11 mouse cellular contexts compared by ENCODE assay signal in the genomic region with DNA sequence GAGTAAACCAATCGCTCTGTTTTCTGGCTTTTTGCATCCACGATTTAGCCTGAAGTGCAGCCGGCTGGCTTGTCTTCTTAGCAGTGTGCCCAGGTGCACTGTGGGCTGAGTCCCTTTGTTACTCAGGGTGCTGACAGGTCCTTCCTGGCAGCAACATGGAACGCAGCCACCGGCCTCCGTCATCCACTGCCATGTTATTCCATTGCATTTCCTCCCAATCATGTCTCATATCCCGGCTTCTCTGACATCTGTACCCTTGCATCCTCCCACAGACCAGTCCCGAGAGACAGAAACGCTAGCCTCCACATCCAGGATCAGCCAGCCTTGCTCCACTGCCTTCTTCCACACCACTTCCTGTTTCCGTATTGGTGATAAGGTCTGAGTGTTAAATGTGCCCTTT.
DNase-seq lines count a peak whose midpoint lies in the region; ATAC-seq and TF ChIP-seq lines count a peak whose summit lies in the region.
"Had no signal": no experiment of that assay in that cellular context is flagged by ENCODE, and none has a peak within 500 bp of the region (broad histone marks: within the 10 kb centered on the region; RNA-seq: fewer than 3 reads in every experiment).

No protein-coding gene starts in this region.

- H3K4me1 ChIP-seq in neural tube, embryonic 15.5 days: peaks cover 12% of the 10 kb centered on the region; the same call in 1 of the 2 replicates
- H3K4me1 ChIP-seq in embryonic facial prominence, embryonic 13.5 days: peaks cover 17% of the 10 kb centered on the region
- H3K4me1 ChIP-seq in limb, embryonic 14.5 days (ENCODE audit: control insufficient read depth, insufficient read depth, low read length): peaks cover 17% of the 10 kb centered on the region

- intact Hi-C loops in heart, postnatal 36 days (cut with DNase I): no loop called here
- intact Hi-C loops in gastrocnemius, postnatal 14 days (cut with DNase I; ENCODE audit: low total_unique reads): no loop called here

- no peak overlapping the region for H3K9ac ChIP-seq in neural tube, embryonic 15.5 days (replicated peaks)
- no peak overlapping the region for H3K9ac ChIP-seq in embryonic facial prominence, embryonic 13.5 days
- no peak overlapping the region for H3K9ac ChIP-seq in limb, embryonic 14.5 days (ENCODE audit: low read depth, low read length, severe bottlenecking)

- H3K4me2 ChIP-seq in neural tube, embryonic 15.5 days: no peak overlapping the region
- peak overlapping the region; percentile 20; the same call in 1 of the 2 replicates for H3K4me2 ChIP-seq in embryonic facial prominence, embryonic 13.5 days
- no peak overlapping the region for H3K4me2 ChIP-seq in limb, embryonic 14.5 days (replicated peaks; ENCODE audit: low read depth, low read length, severe bottlenecking)

- no peak overlapping the region for H3K27ac ChIP-seq in neural tube, embryonic 15.5 days (replicated peaks)
- H3K27ac ChIP-seq in embryonic facial prominence, embryonic 13.5 days: peak overlapping the region; percentile 68
- no peak overlapping the region for H3K27ac ChIP-seq in limb, embryonic 14.5 days (replicated peaks; ENCODE audit: low read depth, low read length)

- H3K27me3 ChIP-seq in neural tube, embryonic 15.5 days (replicated peaks): no peaks in the 10 kb centered on the region
- no peaks in the 10 kb centered on the region for H3K27me3 ChIP-seq in embryonic facial prominence, embryonic 13.5 days
- no peaks in the 10 kb centered on the region for H3K27me3 ChIP-seq in limb, embryonic 14.5 days (ENCODE audit: control insufficient read depth, insufficient read depth, low read length)
- H3K27me3 ChIP-seq: Patski had no signal

- no peaks in the 10 kb centered on the region for H3K36me3 ChIP-seq in neural tube, embryonic 15.5 days
- H3K36me3 ChIP-seq in embryonic facial prominence, embryonic 13.5 days: no peaks in the 10 kb centered on the region
- H3K36me3 ChIP-seq in limb, embryonic 14.5 days (ENCODE audit: control insufficient read depth, insufficient read depth, low read length): no peaks in the 10 kb centered on the region

- no peaks in the 10 kb centered on the region for H3K9me3 ChIP-seq in neural tube, embryonic 15.5 days (replicated peaks)
- no peaks in the 10 kb centered on the region; the same call in 1 of the 2 replicates for H3K9me3 ChIP-seq in embryonic facial prominence, embryonic 13.5 days
- H3K9me3 ChIP-seq in limb, embryonic 14.5 days (ENCODE audit: control insufficient read depth, low read length): no peaks in the 10 kb centered on the region

- ATAC-seq in neural tube, embryonic 15.5 days (ENCODE audit: low FRiP score): no peak
- no peak for ATAC-seq in embryonic facial prominence, embryonic 13.5 days (ENCODE audit: insufficient number of reproducible peaks, insufficient read depth, low FRiP score, low TSS enrichment, low read depth)
- ATAC-seq in limb, embryonic 14.5 days (ENCODE audit: low FRiP score, low read depth): no peak
- ATAC-seq: inflammation-experienced regulatory T-cells, adult 6 months; Patski had no signal

- WGBS in neural tube, embryonic 15.5 days: 71% methylated on average over 10 of the region's 10 CpGs
- 20% methylated on average over 10 of the region's 10 CpGs for WGBS in embryonic facial prominence, embryonic 13.5 days
- whole genome bisulfite sequencing in limb, embryonic 14.5 days: 43% methylated on average over 10 of the region's 10 CpGs

- no peak overlapping the region for H3K4me3 ChIP-seq in neural tube, embryonic 15.5 days (replicated peaks)
- no peak overlapping the region for H3K4me3 ChIP-seq in embryonic facial prominence, embryonic 13.5 days
- no peak overlapping the region for H3K4me3 ChIP-seq in limb, embryonic 14.5 days (replicated peaks; ENCODE audit: low read length)

- peak; percentile 30 for DNase-seq in neural tube, embryonic 10.5 days (ENCODE audit: extremely low spot score, low spot score)
- DNase-seq in heart, postnatal 36 days: peak; percentile 8 to 17
- DNase-seq in limb, embryonic 14.5 days (ENCODE audit: low spot score): peak; percentile 50
- DNase-seq in cerebellum, adult 8-10 months: no peak
- no peak for DNase-seq in urinary bladder, postnatal 36 days (ENCODE audit: low spot score in 2 of 2)
- DNase-seq in gastrocnemius, postnatal 14 days: no peak
- DNase-seq: cerebellum, adult 9-11 months had no signal

- TF ChIP-seq POLR2A in limb, embryonic 14.5 days (IDR thresholded peaks at IDR 0.05; ENCODE audit: borderline replicate concordance, extremely low read depth, insufficient read depth, insufficient read length): no peak

Comparison
In these comparisons a context has a peak if more than half of its experiments do, and no peak if none do; other contexts are left out.
1. DNase-seq: peak in neural tube, embryonic 10.5 days (single experiment), heart, postnatal 36 days (2 of 2) and limb, embryonic 14.5 days (single experiment); none in cerebellum, adult 8-10 months (single experiment), urinary bladder, postnatal 36 days (0 of 2) and gastrocnemius, postnatal 14 days (single experiment).